Mouse (Mus musculus): Measurements from ENCODE around the gene Vcpkmt. TPM values are rescaled to one million over a fixed set of nuclear protein-coding genes. Genes with fewer than 3 reads are reported as not detected.
"Not testable (repeated sequence)": the region's sequence is repeated elsewhere in the genome, so short reads cannot be mapped to it uniquely, and the experiment has no call there.

The Vcpkmt gene
- polyA plus RNA-seq (2015; fragmentation: Nextera tagmentation; extraction: Ambion mirVana) = 16.7 and 17.5 TPM in 2 replicates

- under 1% methylated on average over 56 of the region's 56 CpGs for WGBS (ENCODE audit: insufficient replicate concordance)
- peak; percentile 90 for DNase-seq
- Histone ChIP-seq H3K27ac (peak within 1 kb of the TSS; percentile 73), H3K4me3 (replicated peaks) (peak within 1 kb of the TSS; percentile 80), H3K4me2 (peak within 1 kb of the TSS; percentile 90), H3K4me1 (replicated peaks) (peaks cover 36% of the 10 kb centered on the region), H3K9ac (peak within 1 kb of the TSS; percentile 88), H3K9me3 (replicated peaks) (no peaks in the 10 kb centered on the region), H3K36me3 (peaks cover 43% of the 10 kb centered on the region), H3K27me3 (no peaks in the 10 kb centered on the region)
- ATAC-seq (ENCODE audit: low read depth) = peak; percentile 99
Observed at GRCm38 (mm10) chr12:69582613-69583269, at the start of gene Vcpkmt. Vcpkmt (minus strand) TSS chr12:69583028.

- not testable (repeated sequence) for H3K9ac ChIP-seq; H3K4me3 ChIP-seq (replicated peaks); H3K4me2 ChIP-seq; H3K27me3 ChIP-seq; H3K4me1 ChIP-seq (replicated peaks); H3K27ac ChIP-seq; ATAC-seq (ENCODE audit: low read depth); H3K9me3 ChIP-seq (replicated peaks)
- 46% methylated on average over 5 of the region's 5 CpGs for WGBS (ENCODE audit: insufficient replicate concordance)
- H3K36me3 ChIP-seq = peaks cover 33% of the 10 kb centered on the region
- DNase-seq = peak; percentile 5
Observed at GRCm38 (mm10) chr12:69618590-69618989, 35.8 kb upstream of the Vcpkmt start.

- ATAC-seq (ENCODE audit: low read depth) (no peak), DNase-seq (no peak)
- Histone ChIP-seq H3K36me3 (peaks cover 22% of the 10 kb centered on the region; the same call in 1 of the 2 replicates), H3K4me1 (replicated peaks) (no peaks in the 10 kb centered on the region), H3K9me3 (replicated peaks) (no peaks in the 10 kb centered on the region), H3K4me3 (replicated peaks) (no peak overlapping the region), H3K9ac (no peak overlapping the region), H3K4me2 (no peak overlapping the region), H3K27ac (no peak overlapping the region), H3K27me3 (no peaks in the 10 kb centered on the region)
- 80% methylated on average over 2 of the region's 2 CpGs for WGBS (ENCODE audit: insufficient replicate concordance)
Observed at GRCm38 (mm10) chr12:69604367-69604766, 21.5 kb upstream of the Vcpkmt start.

GRCm38 (mm10) chr12:69597446-69597845 is 14.6 kb upstream of the Vcpkmt start:
- no peak overlapping the region for H3K27ac ChIP-seq
- WGBS (ENCODE audit: insufficient replicate concordance) = 66% methylated on average over 4 of the region's 4 CpGs
- ATAC-seq (ENCODE audit: low read depth) (no peak), DNase-seq (no peak)
- no peak overlapping the region for H3K4me2 ChIP-seq
- H3K27me3 ChIP-seq = no peaks in the 10 kb centered on the region
- peaks cover 15% of the 10 kb centered on the region; the same call in 1 of the 2 replicates for H3K36me3 ChIP-seq
- no peak overlapping the region for H3K4me3 ChIP-seq (replicated peaks)
- H3K9ac ChIP-seq = no peak overlapping the region
- no peaks in the 10 kb centered on the region for H3K4me1 ChIP-seq (replicated peaks)
- H3K9me3 ChIP-seq (replicated peaks) = no peaks in the 10 kb centered on the region

- WGBS (ENCODE audit: insufficient replicate concordance) = 71% methylated on average over 5 of the region's 5 CpGs
- Histone ChIP-seq H3K4me2 (no peak overlapping the region), H3K36me3 (peaks cover 26% of the 10 kb centered on the region), H3K27me3 (no peaks in the 10 kb centered on the region), H3K4me3 (replicated peaks) (no peak overlapping the region), H3K4me1 (replicated peaks) (no peaks in the 10 kb centered on the region), H3K27ac (no peak overlapping the region), H3K9ac (no peak overlapping the region), H3K9me3 (replicated peaks) (no peaks in the 10 kb centered on the region)
- ATAC-seq (ENCODE audit: low read depth) (no peak), DNase-seq (no peak)
Observed at GRCm38 (mm10) chr12:69593130-69593529, 10.3 kb upstream of the Vcpkmt start.

- DNase-seq (no peak), ATAC-seq (ENCODE audit: low read depth) (peak; percentile 16; the same call in 1 of the 2 replicates)
- Histone ChIP-seq H3K27ac (peak overlapping the region; percentile 73), H3K4me2 (peak overlapping the region; percentile 90), H3K4me3 (replicated peaks) (peak overlapping the region; percentile 80), H3K36me3 (peaks cover 37% of the 10 kb centered on the region), H3K9ac (peak overlapping the region; percentile 88), H3K9me3 (replicated peaks) (no peaks in the 10 kb centered on the region), H3K27me3 (no peaks in the 10 kb centered on the region), H3K4me1 (replicated peaks) (peaks cover 36% of the 10 kb centered on the region)
- WGBS (ENCODE audit: insufficient replicate concordance) = 43% methylated on average over 5 of the region's 5 CpGs
Observed at GRCm38 (mm10) chr12:69583270-69583629, 422 bp upstream of the Vcpkmt start.

- Histone ChIP-seq H3K4me2 (peak overlapping the region; percentile 90), H3K9ac (peak overlapping the region; percentile 88), H3K27me3 (no peaks in the 10 kb centered on the region), H3K4me1 (replicated peaks) (peaks cover 36% of the 10 kb centered on the region), H3K4me3 (replicated peaks) (peak overlapping the region; percentile 80), H3K9me3 (replicated peaks) (no peaks in the 10 kb centered on the region), H3K36me3 (peaks cover 45% of the 10 kb centered on the region), H3K27ac (peak overlapping the region; percentile 73)
- ATAC-seq (ENCODE audit: low read depth) (no peak), DNase-seq (no peak)
- WGBS (ENCODE audit: insufficient replicate concordance) = 20% methylated on average over 9 of the region's 9 CpGs
Observed at GRCm38 (mm10) chr12:69582216-69582612, 614 bp downstream of the Vcpkmt start.

- ATAC-seq (ENCODE audit: low read depth) (no peak), DNase-seq (no peak)
- H3K4me1 ChIP-seq (replicated peaks) = peaks cover 38% of the 10 kb centered on the region
- H3K9me3 ChIP-seq (replicated peaks) = no peaks in the 10 kb centered on the region
- H3K27ac ChIP-seq = no peak overlapping the region
- peaks cover 39% of the 10 kb centered on the region for H3K36me3 ChIP-seq
- H3K4me2 ChIP-seq = no peak overlapping the region
- H3K27me3 ChIP-seq = no peaks in the 10 kb centered on the region
- H3K4me3 ChIP-seq (replicated peaks) = no peak overlapping the region
- 52% methylated on average over 5 of the region's 5 CpGs for WGBS (ENCODE audit: insufficient replicate concordance)
- H3K9ac ChIP-seq = no peak overlapping the region; the same call in 1 of the 2 replicates
Observed at GRCm38 (mm10) chr12:69579623-69580022, 3.2 kb downstream of the Vcpkmt start.

GRCm38 (mm10) chr12:69576120-69576627 is 6.7 kb downstream of the Vcpkmt start:
- DNase-seq (no peak), ATAC-seq (ENCODE audit: low read depth) (no peak)
- H3K4me1 ChIP-seq (replicated peaks) = peaks cover 31% of the 10 kb centered on the region
- H3K9me3 ChIP-seq (replicated peaks) = no peaks in the 10 kb centered on the region
- H3K27ac ChIP-seq = no peak overlapping the region
- 76% methylated on average over 9 of the region's 9 CpGs for WGBS (ENCODE audit: insufficient replicate concordance)
- H3K27me3 ChIP-seq = no peaks in the 10 kb centered on the region
- H3K4me2 ChIP-seq = no peak overlapping the region
- peaks cover 36% of the 10 kb centered on the region for H3K36me3 ChIP-seq
- no peak overlapping the region for H3K9ac ChIP-seq
- H3K4me3 ChIP-seq (replicated peaks) = no peak overlapping the region

GRCm38 (mm10) chr12:69573916-69574881 is 8.6 kb downstream of the Vcpkmt start:
- Histone ChIP-seq H3K27me3 (no peaks in the 10 kb centered on the region), H3K4me1 (replicated peaks) (peaks cover 13% of the 10 kb centered on the region), H3K9me3 (replicated peaks) (no peaks in the 10 kb centered on the region), H3K27ac (peak overlapping the region; percentile 13; the same call in 1 of the 2 replicates), H3K9ac (peak overlapping the region; percentile 35; the same call in 1 of the 2 replicates), H3K4me2 (peak overlapping the region; percentile 53), H3K36me3 (peaks cover 30% of the 10 kb centered on the region), H3K4me3 (replicated peaks) (peak overlapping the region; percentile 36)
- WGBS (ENCODE audit: insufficient replicate concordance) = 29% methylated on average over 17 of the region's 17 CpGs
- DNase-seq = peak; percentile 29
- no peak for ATAC-seq (ENCODE audit: low read depth)

- DNase-seq (no peak), ATAC-seq (ENCODE audit: low read depth) (no peak)
- Histone ChIP-seq H3K27me3 (no peaks in the 10 kb centered on the region), H3K9me3 (replicated peaks) (no peaks in the 10 kb centered on the region), H3K4me1 (replicated peaks) (peaks cover 15% of the 10 kb centered on the region), H3K27ac (no peak overlapping the region), H3K9ac (no peak overlapping the region), H3K4me3 (replicated peaks) (no peak overlapping the region), H3K36me3 (peaks cover 20% of the 10 kb centered on the region), H3K4me2 (no peak overlapping the region)
- 87% methylated on average over 8 of the region's 8 CpGs for WGBS (ENCODE audit: insufficient replicate concordance)
Observed at GRCm38 (mm10) chr12:69573271-69573670, 9.6 kb downstream of the Vcpkmt start.

Measured in liver, embryonic 13.5 days (tissue).